Mouse (Mus musculus) liver, postnatal 0 days (tissue): ENCODE measurements at regions not wholly inside any gene's neighbourhood (a gene's known extent, or its start where the extent isn't known, plus 50 kb on each side); places are given as distances from the start of the nearest gene placed in this dataset.

ENCODE experiments used
- ATAC-seq: fragments of 200-750 bp; cut with Nextera tagmentation; 2 replicates; pipeline ENCODE4 v1.8.0; 2017; ENCODE audit warnings: mild to moderate bottlenecking, moderate library complexity
- DNase-seq: peaks from one replicate; pipeline ENCODE4 v3.0.0-alpha.2; 2016
- H3K27ac ChIP-seq: fragments of 300-500 bp; sonication (generic); 2 replicates; pipeline ENCODE4 v1.5.1; 2014; ENCODE audit warnings: antibody characterized with exemption, moderate library complexity, mild to moderate bottlenecking, low read depth
- H3K27me3 ChIP-seq: fragments of 300-500 bp; sonication (generic); 2 replicates; pipeline ENCODE4 v1.6.1; 2014; ENCODE audit warnings: low read length, control low read depth, mixed read lengths; ENCODE audit not compliant: insufficient read depth
- H3K36me3 ChIP-seq: fragments of 300-500 bp; sonication (generic); replicated peaks from 2 replicates; pipeline ENCODE4 v1.6.1; 2014; ENCODE audit warnings: mild to moderate bottlenecking, control low read depth, low read length, moderate library complexity, mixed read lengths; ENCODE audit not compliant: insufficient read depth
- H3K4me1 ChIP-seq: fragments of 300-500 bp; sonication (generic); 2 replicates; pipeline ENCODE4 v1.6.1; 2014; ENCODE audit warnings: antibody characterized with exemption, mild to moderate bottlenecking, control low read depth; ENCODE audit not compliant: insufficient read depth
- H3K4me2 ChIP-seq: fragments of 300-500 bp; sonication (generic); 2 replicates; pipeline ENCODE4 v1.6.1; 2014; ENCODE audit warnings: low read depth, mild to moderate bottlenecking, low read length, moderate library complexity, mixed read lengths
- H3K4me3 ChIP-seq: fragments of 300-500 bp; sonication (generic); 2 replicates; pipeline ENCODE4 v1.5.1; 2014; ENCODE audit warnings: low read depth, low read length
- H3K9ac ChIP-seq: fragments of 300-500 bp; sonication (generic); replicated peaks from 2 replicates; pipeline ENCODE4 v1.6.1; 2014; ENCODE audit warnings: mild to moderate bottlenecking, moderate library complexity
- H3K9me3 ChIP-seq: fragments of 300-500 bp; sonication (generic); 2 replicates; pipeline ENCODE4 v1.6.1; 2016; ENCODE audit warnings: mild to moderate bottlenecking, control low read depth, low read length, mixed read lengths
- CTCF ChIP-seq: sonication (generic); IDR thresholded peaks from 2 replicates; pipeline ENCODE4 v1.5.1; 2016; ENCODE audit warnings: antibody characterized with exemption, low read depth
- EP300 ChIP-seq: IDR thresholded peaks from 2 replicates; pipeline ENCODE4 v1.6.1; 2016; ENCODE audit warnings: antibody characterized with exemption, low read depth, mild to moderate bottlenecking
- WGBS: fragments of 180-500 bp; shearing (Covaris S2); extraction: QIAGEN DNeasy Blood & Tissue Kit; methylation state at CpG from one replicate; pipeline ENCODE4 v1.1.7; 2014; ENCODE audit not compliant: insufficient replicate concordance; 5-methylcytosine and 5-hydroxymethylcytosine counted together

DNA sequence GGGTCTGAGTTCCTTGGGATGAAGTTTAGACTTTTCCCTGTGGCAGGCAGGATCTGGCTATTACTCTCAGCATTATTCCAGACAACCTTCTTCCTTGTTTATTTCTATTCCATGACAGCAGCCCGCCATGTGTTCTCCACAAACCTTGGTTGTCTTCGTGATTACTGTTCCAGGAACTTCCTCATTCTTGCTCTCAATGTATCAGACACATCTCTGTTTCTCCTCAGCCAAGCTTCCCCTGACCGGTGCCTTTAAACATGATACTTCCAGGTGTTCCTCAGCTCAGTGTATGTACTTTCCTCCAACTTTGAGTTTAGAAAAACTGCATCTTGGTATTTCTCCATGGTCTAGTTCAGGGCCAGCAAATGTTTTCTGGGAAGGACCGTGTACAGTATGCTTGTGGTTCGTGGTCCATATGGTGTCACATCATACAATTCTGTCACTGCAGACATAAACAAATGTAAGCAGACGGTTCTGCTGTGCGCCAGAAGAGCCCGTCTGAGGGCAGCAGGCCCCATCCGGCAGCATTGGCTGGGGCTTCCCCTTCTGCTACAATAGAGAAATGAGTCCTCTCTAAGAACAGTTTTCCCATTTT lies 64.2 kb downstream of the Peg10 start:
- ATAC-seq = no peak
- H3K4me3 ChIP-seq = no peak overlapping the region
- DNase-seq = no peak
- H3K9me3 ChIP-seq = no peaks in the 10 kb centered on the region
- H3K4me2 ChIP-seq = no peak overlapping the region
- no peaks in the 10 kb centered on the region for H3K27me3 ChIP-seq
- no peaks in the 10 kb centered on the region; the same call in 1 of the 2 replicates for H3K4me1 ChIP-seq
- WGBS = 28% methylated on average over 9 of the region's 9 CpGs
- no peak overlapping the region for H3K9ac ChIP-seq
- TF ChIP-seq EP300 (no peak), CTCF (no peak)
- no peaks in the 10 kb centered on the region for H3K36me3 ChIP-seq
- no peak overlapping the region for H3K27ac ChIP-seq

DNA sequence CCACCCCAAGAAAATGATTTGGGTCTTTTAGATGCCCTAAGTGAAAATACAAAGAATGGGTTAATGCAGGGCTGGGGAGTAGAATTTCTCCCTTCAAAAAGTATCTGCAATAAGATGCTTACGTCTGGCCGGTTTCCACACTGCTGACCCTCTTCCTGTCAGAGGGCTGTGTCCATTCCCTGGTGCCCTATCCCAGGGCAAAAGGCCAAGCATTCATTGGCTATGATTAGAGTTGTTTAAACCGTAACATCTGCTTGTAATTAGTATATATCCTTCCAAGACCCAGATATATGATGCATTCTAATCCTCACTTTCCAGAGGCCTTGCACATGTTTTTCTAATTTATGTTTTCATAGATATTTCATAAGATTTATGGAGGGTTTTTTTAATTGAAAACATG lies 66.1 kb downstream of the Peg10 start:
- TF ChIP-seq CTCF = no peak
- TF ChIP-seq EP300 = no peak
- H3K4me2 ChIP-seq = no peak overlapping the region
- no peaks in the 10 kb centered on the region for H3K36me3 ChIP-seq
- H3K4me3 ChIP-seq = no peak overlapping the region
- no peaks in the 10 kb centered on the region for H3K9me3 ChIP-seq
- no peak overlapping the region for H3K27ac ChIP-seq
- H3K4me1 ChIP-seq = no peaks in the 10 kb centered on the region
- 63% methylated on average over 3 of the region's 3 CpGs for WGBS
- H3K9ac ChIP-seq = no peak overlapping the region
- DNase-seq (no peak), ATAC-seq (no peak)
- H3K27me3 ChIP-seq = no peaks in the 10 kb centered on the region

DNA sequence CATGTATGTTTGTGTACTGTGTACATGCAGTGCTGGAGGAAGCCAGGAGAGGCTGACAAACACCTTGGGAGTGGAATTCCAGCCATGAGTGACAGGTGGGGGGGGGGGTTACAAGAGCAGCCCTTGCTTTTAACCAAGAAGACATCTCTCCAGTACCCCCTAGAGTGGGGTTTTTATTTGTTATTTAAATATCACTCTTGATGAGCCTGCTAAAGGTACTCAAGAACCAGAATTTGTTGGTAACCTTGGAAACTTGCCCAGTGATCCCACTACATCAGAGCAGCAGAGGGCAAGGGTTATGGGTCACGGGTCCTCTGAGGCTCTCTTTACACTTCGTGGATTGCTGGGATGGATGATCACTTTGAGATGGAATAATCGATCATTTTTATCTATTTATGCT lies 69.8 kb downstream of the Peg10 start:
- WGBS = 67% methylated on average over 3 of the region's 3 CpGs
- Histone ChIP-seq H3K9me3 (no peaks in the 10 kb centered on the region), H3K27me3 (no peaks in the 10 kb centered on the region), H3K4me1 (no peaks in the 10 kb centered on the region), H3K36me3 (no peaks in the 10 kb centered on the region), H3K4me2 (no peak overlapping the region), H3K27ac (no peak overlapping the region), H3K9ac (no peak overlapping the region), H3K4me3 (no peak overlapping the region)
- DNase-seq (no peak), ATAC-seq (no peak)
- TF ChIP-seq CTCF (no peak), EP300 (no peak)

DNA sequence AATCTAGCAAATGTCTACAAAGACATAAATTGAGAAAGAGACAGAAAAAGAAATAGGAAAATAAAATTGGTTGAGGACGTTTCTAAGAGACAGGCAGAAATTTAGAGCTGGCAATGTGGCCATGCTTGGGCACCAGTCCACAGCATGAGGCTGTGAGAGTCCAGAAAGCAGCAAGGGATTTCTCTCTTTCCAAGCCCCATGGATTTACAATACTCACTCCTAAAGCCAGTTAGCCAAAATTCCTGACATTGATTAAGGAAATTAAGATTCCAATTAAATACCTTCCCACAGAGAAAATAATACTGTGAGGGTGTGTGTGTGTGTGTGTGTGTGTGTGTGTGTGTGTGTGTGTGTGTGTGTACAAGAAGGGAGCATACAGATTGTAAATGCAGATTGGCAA lies 61.5 kb upstream of the Ppp1r9a start:
- no peaks in the 10 kb centered on the region for H3K27me3 ChIP-seq
- no peak overlapping the region for H3K27ac ChIP-seq
- ATAC-seq (no peak), DNase-seq (no peak)
- H3K36me3 ChIP-seq = no peaks in the 10 kb centered on the region
- WGBS = 66% methylated on average over 1 of the region's 1 CpGs
- H3K4me3 ChIP-seq = no peak overlapping the region
- no peak overlapping the region for H3K9ac ChIP-seq
- no peaks in the 10 kb centered on the region for H3K9me3 ChIP-seq
- no peak overlapping the region for H3K4me2 ChIP-seq
- TF ChIP-seq EP300 (no peak), CTCF (no peak)
- no peaks in the 10 kb centered on the region for H3K4me1 ChIP-seq

DNA sequence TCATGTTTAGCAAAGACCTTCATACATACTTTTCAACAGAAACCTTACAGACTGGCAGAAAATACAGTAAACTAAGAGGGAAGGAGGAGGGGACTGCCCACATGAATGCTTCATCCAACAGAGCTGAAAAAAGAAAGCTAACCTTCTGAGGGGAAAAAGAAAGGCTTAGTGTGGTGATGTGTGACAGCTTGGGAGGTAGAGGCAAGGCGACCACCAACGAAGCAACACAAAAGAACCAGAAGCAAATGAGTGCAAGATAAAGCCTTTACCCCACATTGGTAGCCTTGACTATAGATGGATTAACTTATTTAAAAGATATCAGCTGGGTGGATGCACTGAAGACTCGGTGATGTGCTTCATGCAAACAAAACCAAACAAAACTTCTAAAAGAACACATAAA lies 53.0 kb upstream of the Ppp1r9a start:
- no peak overlapping the region for H3K9ac ChIP-seq
- DNase-seq (no peak), ATAC-seq (no peak)
- H3K4me1 ChIP-seq = no peaks in the 10 kb centered on the region
- no peak overlapping the region for H3K4me3 ChIP-seq
- no peak overlapping the region for H3K4me2 ChIP-seq
- no peaks in the 10 kb centered on the region for H3K36me3 ChIP-seq
- no peaks in the 10 kb centered on the region for H3K9me3 ChIP-seq
- 56% methylated on average over 3 of the region's 3 CpGs for WGBS
- H3K27me3 ChIP-seq = no peaks in the 10 kb centered on the region
- no peak for TF ChIP-seq EP300
- no peak for TF ChIP-seq CTCF
- no peak overlapping the region for H3K27ac ChIP-seq

DNA sequence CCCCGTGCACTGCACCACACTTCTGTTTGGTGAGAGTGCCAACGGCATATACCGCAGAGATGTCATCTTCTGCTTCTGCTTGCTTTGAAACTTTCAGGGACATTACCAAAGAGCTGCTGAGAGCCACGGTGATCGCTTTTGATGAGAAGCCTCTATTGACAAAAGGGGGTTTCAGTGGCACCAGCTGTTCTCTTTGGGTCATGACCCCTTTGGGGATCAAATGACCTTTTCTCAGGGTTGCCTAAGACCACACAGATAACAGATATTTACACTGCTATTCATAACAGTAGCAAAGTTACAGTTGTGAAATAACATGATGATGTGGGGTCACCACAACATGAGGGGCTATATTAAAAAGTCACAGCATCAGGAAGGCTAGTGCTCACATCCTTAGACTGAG lies 51.7 kb upstream of the Ppp1r9a start:
- ATAC-seq = peak; percentile 33; the same call in 1 of the 2 replicates
- no peak overlapping the region for H3K9ac ChIP-seq
- TF ChIP-seq CTCF (no peak), EP300 (no peak)

More for the DNA sequence above, 51.7 kb upstream of the Ppp1r9a start:
- Histone ChIP-seq H3K27me3 (no peaks in the 10 kb centered on the region), H3K27ac (no peak overlapping the region), H3K4me1 (no peaks in the 10 kb centered on the region), H3K9me3 (no peaks in the 10 kb centered on the region), H3K4me3 (no peak overlapping the region), H3K36me3 (no peaks in the 10 kb centered on the region), H3K4me2 (0 out of 2 replicates have a peak overlapping the region, but pooled peaks have one; percentile 14)
- DNase-seq = no peak
- 56% methylated on average over 5 of the region's 5 CpGs for WGBS
